Mouse (Mus musculus): ENCODE results near the gene Ddi2. TPM values are rescaled to one million over a fixed set of nuclear protein-coding genes. Genes with fewer than 3 reads are reported as not detected.

The Ddi2 gene
- polyA plus RNA-seq, 1 experiment from 2014 or later, result 31.1 TPM

- Histone ChIP-seq H3K27me3 (no peaks in the 10 kb centered on the region), H3K36me3 (peaks cover 92% of the 10 kb centered on the region), H3K27ac (no peak overlapping the region), H3K4me2 (no peak overlapping the region), H3K9me3 (no peaks in the 10 kb centered on the region), H3K9ac (replicated peaks) (no peak overlapping the region), H3K4me1 (replicated peaks) (no peaks in the 10 kb centered on the region), H3K4me3 (replicated peaks) (no peak overlapping the region)
- no peak for ATAC-seq (ENCODE audit: insufficient number of reproducible peaks, insufficient read depth, low FRiP score, low TSS enrichment, low read depth)
- 95% methylated on average over 8 of the region's 8 CpGs for WGBS
Observed at GRCm38 (mm10) chr4:141694719-141695118, 28.5 kb downstream of the Ddi2 start.

GRCm38 (mm10) chr4:141688505-141688904 is 34.7 kb downstream of the Ddi2 start:
- no peak overlapping the region for H3K4me2 ChIP-seq
- no peak overlapping the region for H3K9ac ChIP-seq (replicated peaks)
- ATAC-seq (ENCODE audit: insufficient number of reproducible peaks, insufficient read depth, low FRiP score, low TSS enrichment, low read depth), result no peak
- no peak overlapping the region for H3K27ac ChIP-seq
- H3K36me3 ChIP-seq, result peaks cover 87% of the 10 kb centered on the region
- H3K4me1 ChIP-seq (replicated peaks), result no peaks in the 10 kb centered on the region
- no peaks in the 10 kb centered on the region for H3K9me3 ChIP-seq
- 91% methylated on average over 8 of the region's 8 CpGs for WGBS
- H3K4me3 ChIP-seq (replicated peaks), result no peak overlapping the region
- no peaks in the 10 kb centered on the region for H3K27me3 ChIP-seq

GRCm38 (mm10) chr4:141686525-141686924 is 36.7 kb downstream of the Ddi2 start:
- Histone ChIP-seq H3K9ac (replicated peaks) (no peak overlapping the region), H3K27me3 (no peaks in the 10 kb centered on the region), H3K27ac (no peak overlapping the region), H3K9me3 (no peaks in the 10 kb centered on the region), H3K4me1 (replicated peaks) (0 out of 2 replicates have a peak, but pooled peaks cover 5% of the 10 kb centered on the region), H3K36me3 (peaks cover 78% of the 10 kb centered on the region), H3K4me2 (no peak overlapping the region), H3K4me3 (replicated peaks) (no peak overlapping the region)
- no peak for ATAC-seq (ENCODE audit: insufficient number of reproducible peaks, insufficient read depth, low FRiP score, low TSS enrichment, low read depth)
- 74% methylated on average over 8 of the region's 8 CpGs for WGBS

- Histone ChIP-seq H3K4me1 (replicated peaks) (peaks cover 8% of the 10 kb centered on the region; the same call in 1 of the 2 replicates), H3K4me3 (replicated peaks) (no peak overlapping the region), H3K36me3 (peaks cover 74% of the 10 kb centered on the region), H3K4me2 (no peak overlapping the region), H3K27ac (no peak overlapping the region), H3K27me3 (no peaks in the 10 kb centered on the region), H3K9me3 (no peaks in the 10 kb centered on the region), H3K9ac (replicated peaks) (no peak overlapping the region)
- WGBS, result 92% methylated on average over 3 of the region's 3 CpGs
- ATAC-seq (ENCODE audit: insufficient number of reproducible peaks, insufficient read depth, low FRiP score, low TSS enrichment, low read depth), result no peak
Observed at GRCm38 (mm10) chr4:141686093-141686492, 37.1 kb downstream of the Ddi2 start.

GRCm38 (mm10) chr4:141685499-141685898 is 37.7 kb downstream of the Ddi2 start, which contains the start of gene Rsc1a1:
Gene Rsc1a1, minus strand, starts transcription at chr4:141685599.
- ATAC-seq (ENCODE audit: insufficient number of reproducible peaks, insufficient read depth, low FRiP score, low TSS enrichment, low read depth), result no peak
- H3K4me3 ChIP-seq (replicated peaks), result no peak within 1 kb of the TSS
- H3K27me3 ChIP-seq, result no peaks in the 10 kb centered on the region
- 95% methylated on average over 6 of the region's 6 CpGs for WGBS
- H3K27ac ChIP-seq, result no peak within 1 kb of the TSS
- no peaks in the 10 kb centered on the region for H3K9me3 ChIP-seq
- H3K36me3 ChIP-seq, result peaks cover 68% of the 10 kb centered on the region
- H3K4me2 ChIP-seq, result no peak within 1 kb of the TSS
- no peak within 1 kb of the TSS for H3K9ac ChIP-seq (replicated peaks)
- peaks cover 13% of the 10 kb centered on the region; the same call in 1 of the 2 replicates for H3K4me1 ChIP-seq (replicated peaks)

GRCm38 (mm10) chr4:141682706-141683230 is 40.5 kb downstream of the Ddi2 start:
- Histone ChIP-seq H3K4me1 (replicated peaks) (peaks cover 22% of the 10 kb centered on the region), H3K4me3 (replicated peaks) (no peak overlapping the region), H3K27me3 (no peaks in the 10 kb centered on the region), H3K36me3 (peaks cover 50% of the 10 kb centered on the region), H3K27ac (no peak overlapping the region), H3K9me3 (no peaks in the 10 kb centered on the region), H3K9ac (replicated peaks) (no peak overlapping the region), H3K4me2 (no peak overlapping the region)
- 84% methylated on average over 12 of the region's 12 CpGs for WGBS
- no peak for ATAC-seq (ENCODE audit: insufficient number of reproducible peaks, insufficient read depth, low FRiP score, low TSS enrichment, low read depth)

GRCm38 (mm10) chr4:141681767-141682166 is 41.5 kb downstream of the Ddi2 start:
- H3K27ac ChIP-seq, result no peak overlapping the region
- ATAC-seq (ENCODE audit: insufficient number of reproducible peaks, insufficient read depth, low FRiP score, low TSS enrichment, low read depth), result no peak
- no peak overlapping the region for H3K4me2 ChIP-seq
- H3K9ac ChIP-seq (replicated peaks), result no peak overlapping the region
- peaks cover 44% of the 10 kb centered on the region for H3K36me3 ChIP-seq
- H3K4me1 ChIP-seq (replicated peaks), result peaks cover 22% of the 10 kb centered on the region
- H3K27me3 ChIP-seq, result no peaks in the 10 kb centered on the region
- H3K4me3 ChIP-seq (replicated peaks), result no peak overlapping the region
- 61% methylated on average over 7 of the region's 7 CpGs for WGBS
- H3K9me3 ChIP-seq, result no peaks in the 10 kb centered on the region

- Histone ChIP-seq H3K27ac (0 out of 2 replicates have a peak overlapping the region, but pooled peaks have one; percentile 17), H3K4me2 (no peak overlapping the region), H3K9ac (replicated peaks) (no peak overlapping the region), H3K36me3 (peaks cover 35% of the 10 kb centered on the region), H3K27me3 (no peaks in the 10 kb centered on the region), H3K9me3 (no peaks in the 10 kb centered on the region), H3K4me3 (replicated peaks) (no peak overlapping the region), H3K4me1 (replicated peaks) (peaks cover 22% of the 10 kb centered on the region)
- ATAC-seq (ENCODE audit: insufficient number of reproducible peaks, insufficient read depth, low FRiP score, low TSS enrichment, low read depth), result no peak
- WGBS, result 33% methylated on average over 12 of the region's 12 CpGs
Observed at GRCm38 (mm10) chr4:141680892-141681291, 42.3 kb downstream of the Ddi2 start.

GRCm38 (mm10) chr4:141679016-141679415 is 44.2 kb downstream of the Ddi2 start:
- no peak overlapping the region for H3K9ac ChIP-seq (replicated peaks)
- H3K4me2 ChIP-seq, result no peak overlapping the region
- no peak for ATAC-seq (ENCODE audit: insufficient number of reproducible peaks, insufficient read depth, low FRiP score, low TSS enrichment, low read depth)
- no peak overlapping the region for H3K4me3 ChIP-seq (replicated peaks)
- peaks cover 16% of the 10 kb centered on the region for H3K36me3 ChIP-seq
- peaks cover 22% of the 10 kb centered on the region for H3K4me1 ChIP-seq (replicated peaks)
- H3K27ac ChIP-seq, result no peak overlapping the region
- no peaks in the 10 kb centered on the region for H3K9me3 ChIP-seq
- no peaks in the 10 kb centered on the region for H3K27me3 ChIP-seq
- WGBS, result 75% methylated on average over 2 of the region's 2 CpGs

GRCm38 (mm10) chr4:141676462-141676979 is 46.7 kb downstream of the Ddi2 start:
- Histone ChIP-seq H3K4me1 (replicated peaks) (peaks cover 17% of the 10 kb centered on the region), H3K27me3 (no peaks in the 10 kb centered on the region), H3K36me3 (no peaks in the 10 kb centered on the region; the same call in 1 of the 2 replicates), H3K9ac (replicated peaks) (no peak overlapping the region), H3K9me3 (no peaks in the 10 kb centered on the region), H3K4me2 (no peak overlapping the region), H3K4me3 (replicated peaks) (no peak overlapping the region), H3K27ac (no peak overlapping the region)
- ATAC-seq (ENCODE audit: insufficient number of reproducible peaks, insufficient read depth, low FRiP score, low TSS enrichment, low read depth), result no peak
- WGBS, result 81% methylated on average over 5 of the region's 5 CpGs

- no peaks in the 10 kb centered on the region for H3K27me3 ChIP-seq
- H3K9ac ChIP-seq (replicated peaks), result no peak overlapping the region
- H3K9me3 ChIP-seq, result no peaks in the 10 kb centered on the region
- no peaks in the 10 kb centered on the region for H3K4me1 ChIP-seq (replicated peaks)
- ATAC-seq (ENCODE audit: insufficient number of reproducible peaks, insufficient read depth, low FRiP score, low TSS enrichment, low read depth), result no peak
- H3K4me3 ChIP-seq (replicated peaks), result no peak overlapping the region
- 74% methylated on average over 13 of the region's 13 CpGs for WGBS
- H3K36me3 ChIP-seq, result no peaks in the 10 kb centered on the region
- H3K4me2 ChIP-seq, result no peak overlapping the region
- no peak overlapping the region for H3K27ac ChIP-seq
Observed at GRCm38 (mm10) chr4:141672325-141672724, 50.9 kb downstream of the Ddi2 start.

- H3K4me2 ChIP-seq, result no peak overlapping the region
- no peaks in the 10 kb centered on the region for H3K36me3 ChIP-seq
- no peak overlapping the region for H3K9ac ChIP-seq (replicated peaks)
- no peak overlapping the region for H3K4me3 ChIP-seq (replicated peaks)
- H3K9me3 ChIP-seq, result no peaks in the 10 kb centered on the region
- 75% methylated on average over 4 of the region's 4 CpGs for WGBS
- no peaks in the 10 kb centered on the region for H3K27me3 ChIP-seq
- H3K4me1 ChIP-seq (replicated peaks), result no peaks in the 10 kb centered on the region
- no peak overlapping the region for H3K27ac ChIP-seq
- no peak for ATAC-seq (ENCODE audit: insufficient number of reproducible peaks, insufficient read depth, low FRiP score, low TSS enrichment, low read depth)
Observed at GRCm38 (mm10) chr4:141671389-141671788, 51.8 kb downstream of the Ddi2 start.
